Mouse (Mus musculus): Measurements from ENCODE around the gene Rbfox1. TPM values are rescaled to one million over a fixed set of nuclear protein-coding genes. Genes with fewer than 3 reads are reported as not detected.

Rbfox1 gene
- total RNA-seq, 2 experiments from 2014 or later: 42.1 to 47.4 TPM

- DNase-seq: no peak
- intact Hi-C loops (cut with DNase I): no loop called here
Observed at GRCm38 (mm10) chr16:6557726-6558125, 672.6 kb downstream of the Rbfox1 start.

GRCm38 (mm10) chr16:6584700-6585099 is 699.5 kb downstream of the Rbfox1 start:
- intact Hi-C loops (cut with DNase I): no loop called here
- DNase-seq: no peak

GRCm38 (mm10) chr16:6585204-6585603 is 700.0 kb downstream of the Rbfox1 start:
- intact Hi-C loops (cut with DNase I): no loop called here

GRCm38 (mm10) chr16:6616526-6616925 is 731.4 kb downstream of the Rbfox1 start:
- intact Hi-C loops (cut with DNase I): no loop called here
- no peak for DNase-seq

More at GRCm38 (mm10) chr16:6585204-6585603, 700.0 kb downstream of the Rbfox1 start:
- no peak for DNase-seq

- intact Hi-C loops (cut with DNase I): no loop called here
Observed at GRCm38 (mm10) chr16:6640330-6640729, 755.2 kb downstream of the Rbfox1 start.

GRCm38 (mm10) chr16:6646941-6647340 is 761.8 kb downstream of the Rbfox1 start:
- intact Hi-C loops (cut with DNase I): no loop called here

More at GRCm38 (mm10) chr16:6640330-6640729, 755.2 kb downstream of the Rbfox1 start:
- DNase-seq: no peak

GRCm38 (mm10) chr16:6648753-6649152 is 763.6 kb downstream of the Rbfox1 start:
- intact Hi-C loops (cut with DNase I): no loop called here
- DNase-seq: no peak

More at GRCm38 (mm10) chr16:6646941-6647340, 761.8 kb downstream of the Rbfox1 start:
- no peak for DNase-seq

GRCm38 (mm10) chr16:6658594-6658993 is 773.4 kb downstream of the Rbfox1 start:
- DNase-seq: no peak
- intact Hi-C loops (cut with DNase I): no loop called here

GRCm38 (mm10) chr16:6686076-6686757 is 801.1 kb downstream of the Rbfox1 start:
- DNase-seq: no peak
- intact Hi-C loops (cut with DNase I): no loop called here

GRCm38 (mm10) chr16:6704847-6705246 is 819.7 kb downstream of the Rbfox1 start:
- intact Hi-C loops (cut with DNase I): no loop called here
- no peak for DNase-seq

GRCm38 (mm10) chr16:6712341-6712740 is 827.2 kb downstream of the Rbfox1 start:
- DNase-seq: no peak
- intact Hi-C loops (cut with DNase I): no loop called here

- DNase-seq: no peak
- intact Hi-C loops (cut with DNase I): no loop called here
Observed at GRCm38 (mm10) chr16:6715245-6715644, 830.1 kb downstream of the Rbfox1 start.

GRCm38 (mm10) chr16:6716214-6716911 is 831.2 kb downstream of the Rbfox1 start:
- peak; percentile 58 to 72 for DNase-seq
- intact Hi-C loops (cut with DNase I): no loop called here

GRCm38 (mm10) chr16:6719027-6719426 is 833.9 kb downstream of the Rbfox1 start:
- intact Hi-C loops (cut with DNase I): no loop called here
- no peak for DNase-seq

GRCm38 (mm10) chr16:6732646-6733045 is 847.5 kb downstream of the Rbfox1 start:
- no peak for DNase-seq
- intact Hi-C loops (cut with DNase I): no loop called here

GRCm38 (mm10) chr16:6733427-6733826 is 848.3 kb downstream of the Rbfox1 start:
- no peak for DNase-seq
- intact Hi-C loops (cut with DNase I): no loop called here

GRCm38 (mm10) chr16:6736566-6736965 is 851.4 kb downstream of the Rbfox1 start:
- no peak for DNase-seq

GRCm38 (mm10) chr16:6736998-6737397 is 851.8 kb downstream of the Rbfox1 start:
- intact Hi-C loops (cut with DNase I): no loop called here
- no peak for DNase-seq

More at GRCm38 (mm10) chr16:6736566-6736965, 851.4 kb downstream of the Rbfox1 start:
- intact Hi-C loops (cut with DNase I): no loop called here

- intact Hi-C loops (cut with DNase I): no loop called here
Observed at GRCm38 (mm10) chr16:6746116-6746515, 861.0 kb downstream of the Rbfox1 start.

GRCm38 (mm10) chr16:6750491-6750890 is 865.3 kb downstream of the Rbfox1 start:
- intact Hi-C loops (cut with DNase I): no loop called here
- DNase-seq: no peak

More at GRCm38 (mm10) chr16:6746116-6746515, 861.0 kb downstream of the Rbfox1 start:
- no peak for DNase-seq

- intact Hi-C loops (cut with DNase I): no loop called here
- DNase-seq: no peak
Observed at GRCm38 (mm10) chr16:6754847-6755246, 869.7 kb downstream of the Rbfox1 start.
